Mouse (Mus musculus) embryo, embryonic 11.5 days (tissue): ENCODE measurements around the gene Zfp398.

Experiments
- DNase-seq: peaks from one replicate; pipeline ENCODE4 v3.0.0-alpha.2; 2012; ENCODE audit warnings: low read depth, low spot score

The Zfp398 gene

GRCm38 (mm10) chr6:47835482-47835983 lies at the start of gene Zfp398:
Gene Zfp398, plus strand, starts transcription at chr6:47835661.
- peak; percentile 90 for DNase-seq

- peak; percentile 79 for DNase-seq
Observed at GRCm38 (mm10) chr6:47787941-47788736, 47.3 kb upstream of the Zfp398 start.

GRCm38 (mm10) chr6:47788821-47789220 lies 46.6 kb upstream of the Zfp398 start:
- DNase-seq = no peak

GRCm38 (mm10) chr6:47790745-47791144 lies 44.7 kb upstream of the Zfp398 start:
- DNase-seq = no peak

- DNase-seq = no peak
Observed at GRCm38 (mm10) chr6:47792533-47792932, 42.9 kb upstream of the Zfp398 start.

GRCm38 (mm10) chr6:47793284-47793683 lies 42.2 kb upstream of the Zfp398 start:
- no peak for DNase-seq

GRCm38 (mm10) chr6:47794106-47794830 lies 41.2 kb upstream of the Zfp398 start:
- no peak for DNase-seq

GRCm38 (mm10) chr6:47799079-47799478 lies 36.4 kb upstream of the Zfp398 start:
- DNase-seq = peak; percentile 58

GRCm38 (mm10) chr6:47805520-47805919 lies 29.9 kb upstream of the Zfp398 start:
- no peak for DNase-seq

- no peak for DNase-seq
Observed at GRCm38 (mm10) chr6:47807419-47807818, 28.0 kb upstream of the Zfp398 start.

- DNase-seq = no peak
Observed at GRCm38 (mm10) chr6:47808545-47808944, 26.9 kb upstream of the Zfp398 start.

GRCm38 (mm10) chr6:47809053-47809452 lies 26.4 kb upstream of the Zfp398 start:
- DNase-seq = no peak

GRCm38 (mm10) chr6:47810181-47810580 lies 25.3 kb upstream of the Zfp398 start:
- DNase-seq = no peak

GRCm38 (mm10) chr6:47811324-47811723 lies 24.1 kb upstream of the Zfp398 start:
- no peak for DNase-seq

GRCm38 (mm10) chr6:47812271-47812915 lies 23.1 kb upstream of the Zfp398 start:
- no peak for DNase-seq

- peak; percentile 98 for DNase-seq
Observed at GRCm38 (mm10) chr6:47813257-47813878, 22.1 kb upstream of the Zfp398 start, which contains the start of gene Pdia4. Gene Pdia4, minus strand, starts transcription at chr6:47813430.

GRCm38 (mm10) chr6:47816151-47816550 lies 19.3 kb upstream of the Zfp398 start:
- DNase-seq = no peak

GRCm38 (mm10) chr6:47818721-47819120 lies 16.7 kb upstream of the Zfp398 start:
- no peak for DNase-seq

GRCm38 (mm10) chr6:47819626-47820325 lies 15.7 kb upstream of the Zfp398 start:
- no peak for DNase-seq

GRCm38 (mm10) chr6:47821236-47821635 lies 14.2 kb upstream of the Zfp398 start:
- no peak for DNase-seq

GRCm38 (mm10) chr6:47821776-47822175 lies 13.7 kb upstream of the Zfp398 start:
- no peak for DNase-seq
